Mouse (Mus musculus) small intestine, adult 2 months (tissue): Measurements from ENCODE around the gene Egr2. TPM values are rescaled to one million over a fixed set of nuclear protein-coding genes. Genes with fewer than 3 reads are reported as not detected.

ENCODE experiments used
- H3K27ac ChIP-seq: fragments of 200-500 bp; 2 replicates; pipeline ENCODE4 v1.5.1; 2012; ENCODE audit warnings: low read depth, low read length, control low read depth, inconsistent platforms; ENCODE audit not compliant: insufficient read depth
- H3K27me3 ChIP-seq: fragments of 200-500 bp; 2 replicates; pipeline ENCODE4 v1.6.1; 2012; ENCODE audit warnings: mild to moderate bottlenecking, moderate library complexity, low read length, inconsistent platforms; ENCODE audit not compliant: control insufficient read depth, insufficient read depth
- H3K36me3 ChIP-seq: fragments of 200-500 bp; 2 replicates; pipeline ENCODE4 v1.6.1; 2012; ENCODE audit warnings: mild to moderate bottlenecking, low read length, control low read depth, inconsistent platforms; ENCODE audit not compliant: control insufficient read depth, insufficient read depth
- H3K4me1 ChIP-seq: fragments of 200-500 bp; 2 replicates; pipeline ENCODE4 v1.6.1; 2012; ENCODE audit warnings: low read length, inconsistent platforms, mixed read lengths; ENCODE audit not compliant: control insufficient read depth, insufficient read depth, insufficient read length
- H3K4me3 ChIP-seq: fragments of 200-500 bp; 2 replicates; pipeline ENCODE4 v1.5.1; 2012; ENCODE audit warnings: low read depth, mild to moderate bottlenecking, control low read depth, inconsistent platforms, low read length, moderate library complexity
- CTCF ChIP-seq: fragments of 200-500 bp; IDR thresholded peaks from 2 replicates; pipeline ENCODE4 v1.5.1; 2012; ENCODE audit warnings: low read depth, mild to moderate bottlenecking, control low read depth, inconsistent platforms, low read length, moderate library complexity, mixed read lengths; ENCODE audit not compliant: insufficient replicate concordance, insufficient read length; ENCODE audit errors: extremely low read depth
- POLR2A ChIP-seq: fragments of 200-500 bp; IDR thresholded peaks from 2 replicates; pipeline ENCODE4 v1.6.1; 2012; ENCODE audit warnings: low read depth, mild to moderate bottlenecking, control low read depth, inconsistent platforms, low read length, moderate library complexity
- WGBS: fragments of 180-500 bp; shearing (Covaris S2); methylation state at CpG from one replicate; pipeline ENCODE4 v1.1.7; 2018; 5-methylcytosine and 5-hydroxymethylcytosine counted together
- polyA plus RNA-seq: library from polyadenylated mRNA; depleted of rRNA; stranded (reverse); fragments of >200 nt; gene quantifications from 2 replicates; pipeline ENCODE4 v1.2.3, GENCODE M21; 2012

The Egr2 gene
- polyA plus RNA-seq, 1 experiment: 3.7 TPM

DNA sequence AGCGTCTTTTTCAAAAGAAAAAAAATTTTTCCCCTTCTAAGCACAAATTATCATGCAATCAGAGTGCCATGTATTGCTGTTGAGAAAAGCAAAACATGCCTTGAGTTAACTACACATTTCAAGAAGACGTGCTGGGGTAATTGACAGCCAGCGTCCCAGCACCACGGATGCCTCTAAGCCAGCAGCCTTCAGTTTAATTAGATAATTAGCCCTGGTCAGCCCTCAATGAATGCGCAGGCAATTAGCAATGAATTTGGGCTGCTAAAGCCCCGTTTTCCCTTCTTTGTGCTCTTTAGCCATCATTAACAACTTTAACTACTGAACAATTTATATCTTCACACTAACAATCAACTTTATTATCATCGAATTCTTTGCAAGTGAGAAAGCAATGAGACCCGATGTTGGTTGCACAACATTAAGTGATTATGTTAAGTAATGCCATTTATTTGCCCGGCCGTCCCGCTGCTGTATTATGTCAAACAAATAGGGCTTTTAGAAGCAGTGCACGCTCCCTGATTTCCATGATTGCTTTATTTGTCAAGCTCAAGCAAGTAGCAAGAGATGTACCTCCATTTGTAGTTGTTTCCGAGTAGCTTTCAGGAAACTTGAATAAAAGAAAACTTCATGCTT is 24.6 kb downstream of the Egr2 start:
- Histone ChIP-seq H3K27me3 (no peaks in the 10 kb centered on the region), H3K36me3 (no peaks in the 10 kb centered on the region), H3K27ac (no peak overlapping the region), H3K4me1 (no peaks in the 10 kb centered on the region), H3K4me3 (no peak overlapping the region)
- TF ChIP-seq CTCF (no peak), POLR2A (no peak)
- 59% methylated on average over 13 of the region's 13 CpGs for WGBS

DNA sequence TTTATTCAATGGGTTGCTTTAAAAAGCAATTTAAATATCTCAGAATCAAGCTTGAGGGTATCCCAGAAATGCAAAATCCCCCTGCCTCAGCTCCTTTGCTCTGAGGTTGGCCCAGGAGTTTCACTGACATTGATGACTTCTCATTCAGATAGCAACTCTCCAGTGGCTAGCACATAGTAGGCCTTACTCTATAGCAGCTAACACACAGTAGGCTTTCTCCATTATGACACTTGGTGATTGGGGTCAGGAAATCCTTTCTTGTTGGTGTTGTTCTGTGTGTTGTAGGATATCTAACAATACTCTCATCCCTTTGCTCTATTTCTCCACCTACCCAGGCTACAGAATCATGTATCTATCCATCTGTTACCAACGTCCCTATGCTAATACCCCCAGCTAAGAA is 25.9 kb downstream of the Egr2 start:
- no peaks in the 10 kb centered on the region for H3K4me1 ChIP-seq
- WGBS: 58% methylated on average over 1 of the region's 1 CpGs

DNA sequence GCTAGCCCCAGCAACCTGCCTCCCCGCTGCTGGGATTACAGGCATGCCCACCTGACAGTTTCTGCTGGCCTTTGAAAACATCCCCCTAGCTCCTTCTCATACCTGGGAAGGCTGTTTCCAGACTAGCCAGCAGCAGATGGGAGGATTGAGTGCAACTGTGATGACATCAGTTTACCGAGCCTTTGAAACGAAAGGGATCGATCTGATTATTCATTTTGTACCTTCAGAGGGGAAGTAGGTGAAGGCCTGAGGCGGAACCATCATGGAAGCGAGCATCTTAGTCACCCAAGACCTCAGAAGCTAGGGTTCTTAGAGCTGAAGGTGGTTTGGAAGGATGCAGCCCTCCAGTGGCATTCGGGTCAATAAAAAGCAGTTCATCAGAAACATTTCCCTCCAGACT is 29.2 kb downstream of the Egr2 start:
- no peak for TF ChIP-seq POLR2A
- no peak for TF ChIP-seq CTCF
- 87% methylated on average over 7 of the region's 7 CpGs for WGBS
- Histone ChIP-seq H3K27ac (no peak overlapping the region), H3K4me3 (no peak overlapping the region), H3K27me3 (no peaks in the 10 kb centered on the region), H3K36me3 (no peaks in the 10 kb centered on the region), H3K4me1 (no peaks in the 10 kb centered on the region)

More for the DNA sequence above, 25.9 kb downstream of the Egr2 start:
- no peak for TF ChIP-seq POLR2A
- no peak for TF ChIP-seq CTCF
- Histone ChIP-seq H3K36me3 (no peaks in the 10 kb centered on the region), H3K27me3 (no peaks in the 10 kb centered on the region), H3K4me3 (no peak overlapping the region), H3K27ac (no peak overlapping the region)

DNA sequence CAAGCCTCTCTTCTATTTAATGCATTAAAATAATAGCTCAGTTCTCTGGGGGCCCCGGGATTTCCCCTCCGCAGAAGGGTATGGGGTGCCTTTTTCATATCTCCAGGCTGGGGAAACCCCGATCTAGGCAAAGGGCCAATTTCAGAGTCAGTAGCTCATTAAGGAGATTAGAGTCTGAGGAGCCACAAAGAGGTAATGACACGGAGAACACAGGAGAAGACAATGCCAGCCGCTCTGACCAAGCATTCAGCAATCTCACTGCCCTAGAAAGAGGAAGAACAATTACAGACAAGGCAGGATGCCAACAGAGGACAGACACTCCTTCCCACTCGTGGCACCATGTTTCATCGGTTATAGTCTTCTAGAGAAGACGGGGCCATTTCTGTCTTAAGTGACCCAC is 30.8 kb downstream of the Egr2 start:
- TF ChIP-seq CTCF (no peak), POLR2A (no peak)
- whole genome bisulfite sequencing: 37% methylated on average over 8 of the region's 8 CpGs
- H3K27me3 ChIP-seq: no peaks in the 10 kb centered on the region
- no peak overlapping the region for H3K27ac ChIP-seq
- H3K4me3 ChIP-seq: no peak overlapping the region
- no peaks in the 10 kb centered on the region for H3K4me1 ChIP-seq
- H3K36me3 ChIP-seq: no peaks in the 10 kb centered on the region

DNA sequence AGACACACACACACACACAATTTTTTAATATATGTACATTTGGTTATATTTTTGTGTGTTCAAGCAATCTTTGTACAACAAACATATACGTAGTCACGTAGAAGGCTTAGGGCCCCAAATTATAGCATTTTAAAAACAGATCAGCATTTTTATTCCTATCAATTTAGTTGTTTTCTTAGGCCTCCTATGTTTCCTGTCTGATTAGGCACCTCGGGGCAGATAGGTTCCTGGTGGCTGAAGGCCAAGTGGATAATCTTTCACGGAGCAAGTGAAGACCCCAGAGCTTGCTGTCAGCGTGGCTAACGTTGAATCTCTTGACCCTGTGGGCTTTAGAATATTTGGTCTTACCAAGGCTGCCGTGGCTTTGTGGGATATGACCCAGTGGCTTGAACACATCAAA is 34.3 kb downstream of the Egr2 start:
- H3K27me3 ChIP-seq: no peaks in the 10 kb centered on the region
- no peak overlapping the region for H3K4me3 ChIP-seq
- no peaks in the 10 kb centered on the region for H3K4me1 ChIP-seq
- H3K27ac ChIP-seq: no peak overlapping the region
- TF ChIP-seq CTCF (no peak), POLR2A (no peak)
- WGBS: 74% methylated on average over 7 of the region's 7 CpGs
- H3K36me3 ChIP-seq: no peaks in the 10 kb centered on the region

DNA sequence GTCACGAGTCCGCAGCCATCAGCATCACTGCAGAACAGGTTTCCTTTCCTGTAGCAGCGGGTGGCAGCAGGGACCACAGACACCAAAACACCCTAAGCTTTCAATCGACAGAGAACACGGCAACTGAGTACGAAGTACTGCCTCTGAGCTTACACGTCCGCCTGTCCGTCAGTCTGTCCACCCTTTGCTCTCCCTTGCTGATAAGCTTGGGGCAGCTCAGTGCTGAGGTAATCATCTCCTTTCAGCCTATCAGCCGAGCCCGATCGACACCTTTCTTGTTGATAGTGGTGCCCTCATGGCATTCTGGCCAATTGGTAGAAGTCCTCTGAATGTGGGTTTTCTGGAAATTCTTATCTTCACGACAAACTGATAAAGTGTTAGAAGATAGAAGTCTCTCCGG is 36.2 kb downstream of the Egr2 start:
- no peaks in the 10 kb centered on the region for H3K4me1 ChIP-seq
- H3K27me3 ChIP-seq: no peaks in the 10 kb centered on the region
- WGBS: 60% methylated on average over 14 of the region's 14 CpGs
- TF ChIP-seq CTCF (no peak), POLR2A (no peak)
- no peak overlapping the region for H3K27ac ChIP-seq
- no peak overlapping the region for H3K4me3 ChIP-seq
- H3K36me3 ChIP-seq: no peaks in the 10 kb centered on the region

DNA sequence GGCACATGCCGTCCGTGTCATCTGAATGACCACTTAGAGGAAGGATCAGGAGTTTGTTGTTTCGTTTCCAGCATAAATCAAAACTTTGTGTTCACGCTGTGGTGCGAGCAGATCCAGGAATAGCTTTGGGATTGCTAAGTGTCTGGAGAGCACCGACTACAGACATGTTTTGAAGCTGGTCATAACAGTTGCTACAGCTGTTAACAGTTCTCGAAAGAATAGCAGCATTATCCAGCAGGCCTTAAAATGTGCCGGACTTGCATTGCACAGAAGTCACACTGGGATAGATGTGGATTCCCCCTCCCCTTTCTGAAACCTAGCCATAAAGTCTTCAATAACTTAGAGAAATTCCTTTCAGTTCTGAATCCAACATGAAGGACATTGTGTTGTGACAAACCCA is 38.0 kb downstream of the Egr2 start:
- no peaks in the 10 kb centered on the region for H3K36me3 ChIP-seq
- TF ChIP-seq CTCF (no peak), POLR2A (no peak)
- no peak overlapping the region for H3K27ac ChIP-seq
- no peak overlapping the region for H3K4me3 ChIP-seq
- H3K4me1 ChIP-seq: no peaks in the 10 kb centered on the region
- H3K27me3 ChIP-seq: no peaks in the 10 kb centered on the region
- WGBS: 73% methylated on average over 8 of the region's 8 CpGs

DNA sequence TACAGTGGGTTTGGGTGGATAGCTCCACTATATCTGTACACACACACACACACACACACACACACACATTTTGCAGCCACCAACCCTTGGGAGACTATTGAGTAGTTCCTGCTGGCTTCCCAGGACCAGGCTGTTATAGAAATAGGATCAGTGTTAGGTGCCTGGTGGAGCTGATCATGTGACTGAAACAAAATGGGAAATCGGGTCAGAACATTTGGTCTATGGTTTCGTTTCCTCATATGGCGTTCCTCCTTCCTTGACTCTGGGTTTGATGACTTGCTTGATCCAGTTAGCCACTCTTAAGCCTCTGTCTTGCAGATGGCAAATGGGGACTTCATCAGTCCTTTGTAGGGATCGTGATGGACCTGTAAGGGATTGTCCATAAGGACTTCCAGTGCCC is 44.6 kb downstream of the Egr2 start:
- TF ChIP-seq CTCF: no peak
- TF ChIP-seq POLR2A: no peak
- H3K36me3 ChIP-seq: no peaks in the 10 kb centered on the region
- no peaks in the 10 kb centered on the region for H3K27me3 ChIP-seq
- H3K4me3 ChIP-seq: no peak overlapping the region
- 88% methylated on average over 4 of the region's 4 CpGs for WGBS
- no peak overlapping the region for H3K27ac ChIP-seq
- H3K4me1 ChIP-seq: no peaks in the 10 kb centered on the region
